Mouse (Mus musculus) stomach, adult 2 months (tissue): Measurements from ENCODE around the gene Ascc3. TPM values are rescaled to one million over a fixed set of nuclear protein-coding genes. Genes with fewer than 3 reads are reported as not detected.

Source experiments
- polyA plus RNA-seq: library from polyadenylated mRNA; depleted of rRNA; stranded (reverse); fragments of >200 nt; gene quantifications from 2 replicates; pipeline ENCODE4 v1.2.3, GENCODE M21; 2012; rRNA removed

Ascc3 gene
- polyA plus RNA-seq = 2.1 and 2.9 TPM in 2 replicates

DNA sequence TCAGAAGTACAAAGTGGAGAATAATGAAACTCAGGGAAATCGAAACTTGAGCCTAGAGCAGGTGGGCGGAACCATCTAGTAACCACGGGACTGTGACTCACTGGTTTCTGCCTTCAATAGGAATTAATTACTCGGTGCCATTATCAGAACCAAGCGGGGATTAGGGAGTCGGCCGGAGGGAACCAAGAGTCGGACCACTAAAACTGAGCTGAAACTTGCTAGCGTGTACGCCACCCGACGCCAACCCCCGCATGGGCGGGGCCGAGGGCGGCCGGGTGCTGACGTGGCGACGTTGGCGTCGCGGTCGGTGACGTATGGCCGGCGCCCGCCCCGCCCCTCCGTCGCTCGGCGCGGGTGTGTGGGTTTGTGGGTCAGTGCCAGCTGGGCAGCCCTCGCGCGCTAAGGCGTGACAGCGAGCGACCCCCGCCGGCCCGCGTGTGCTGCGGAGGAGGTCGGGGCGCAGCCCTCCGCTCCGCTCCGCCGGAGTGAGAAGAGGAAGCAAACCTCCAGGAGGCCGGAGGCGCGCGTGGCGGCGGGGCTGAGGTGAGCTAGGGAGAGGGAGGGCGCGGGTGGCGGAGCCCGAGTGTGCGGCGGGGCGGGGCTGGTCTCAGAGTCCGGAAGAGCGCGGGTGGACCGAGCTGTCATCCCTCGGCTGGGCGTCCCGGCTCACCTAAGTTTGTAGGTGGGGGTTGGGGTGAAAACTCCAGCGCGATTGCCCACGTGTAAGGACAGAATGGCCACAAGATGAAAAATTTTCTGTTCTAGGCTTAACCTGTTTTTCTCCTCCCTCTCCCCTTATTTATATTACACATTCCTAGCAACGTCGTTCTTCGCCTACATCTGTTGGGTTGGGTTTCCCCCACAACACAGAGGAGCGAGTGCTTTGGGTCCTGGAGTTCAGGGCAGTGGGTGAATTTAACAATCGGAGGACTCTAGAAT, at the start of gene Ascc3:
TSS of gene Ascc3 (plus strand) at position 315 of the 939 bp plus-strand sequence.

DNA sequence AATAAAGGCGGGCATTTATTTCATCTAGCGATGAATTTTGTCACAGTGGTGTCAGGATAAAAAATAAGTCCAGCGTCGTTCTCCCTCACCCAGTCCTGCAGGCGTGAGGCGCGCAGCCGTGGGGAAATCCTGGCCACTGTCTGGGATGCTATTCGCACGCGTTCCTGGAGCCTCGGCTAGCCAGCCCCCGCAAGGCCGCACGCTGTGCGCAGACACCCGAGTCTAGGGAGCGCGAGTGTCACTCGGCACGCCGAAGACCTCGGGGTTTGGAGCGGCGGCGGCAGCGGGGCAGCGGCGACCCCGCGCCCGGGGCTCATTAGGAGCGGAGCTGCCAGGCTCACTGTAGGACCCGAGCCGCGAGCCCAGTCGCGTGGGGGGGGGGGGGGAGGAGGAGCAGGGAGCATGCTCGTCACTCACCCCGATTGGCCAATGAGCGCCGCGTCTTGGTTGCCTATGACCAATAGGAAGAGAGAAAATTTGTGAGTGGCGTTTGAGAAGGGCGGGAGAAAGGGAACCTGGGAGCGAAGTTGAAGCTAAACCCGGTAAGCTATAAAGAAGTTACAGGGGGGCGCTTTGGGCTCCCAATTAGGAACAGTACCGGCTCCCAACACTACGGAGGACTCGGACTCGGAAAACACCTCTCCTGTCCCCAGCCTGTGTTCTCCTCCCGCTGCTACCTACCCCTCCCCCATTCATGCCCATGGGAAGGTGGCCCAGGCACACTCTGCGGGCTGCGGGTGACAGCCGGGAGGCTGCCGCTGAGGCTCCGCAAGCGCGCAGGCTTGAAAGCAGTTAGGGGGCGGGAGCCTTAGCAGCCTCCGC, 301.9 kb downstream of the Ascc3 start, which contains the start of gene Sim1:
TSS of gene Sim1 (plus strand) at position 585 of the 822 bp plus-strand sequence.

